Mouse (Mus musculus) limb, embryonic 11.5 days (tissue): Measurements from ENCODE around the gene Gm10100. TPM values are rescaled to one million over a fixed set of nuclear protein-coding genes. Genes with fewer than 3 reads are reported as not detected.
"Not testable (repeated sequence)": the region's sequence is repeated elsewhere in the genome, so short reads cannot be mapped to it uniquely, and the experiment has no call there.

Source experiments
- ATAC-seq: fragments of 200-750 bp; cut with Nextera tagmentation; 2 replicates; pipeline ENCODE4 v1.8.0; 2017; ENCODE audit warnings: low read depth; ENCODE audit not compliant: insufficient number of reproducible peaks, low FRiP score, low TSS enrichment
- DNase-seq: peaks from one replicate; pipeline ENCODE4 v3.0.0-alpha.2; 2015; ENCODE audit warnings: low spot score
- H3K27ac ChIP-seq: fragments of 300-500 bp; sonication (generic); replicated peaks from 2 replicates; pipeline ENCODE4 v1.5.1; 2014; ENCODE audit warnings: low read depth, mild to moderate bottlenecking, low read length
- H3K27me3 ChIP-seq: fragments of 300-500 bp; sonication (generic); 2 replicates; pipeline ENCODE4 v1.6.1; 2014; ENCODE audit warnings: mild to moderate bottlenecking, low read length, mixed read lengths; ENCODE audit not compliant: control insufficient read depth, insufficient read depth
- H3K36me3 ChIP-seq: fragments of 300-500 bp; sonication (generic); 2 replicates; pipeline ENCODE4 v1.6.1; 2014; ENCODE audit warnings: mild to moderate bottlenecking, low read length, moderate library complexity, mixed read lengths; ENCODE audit not compliant: control insufficient read depth, insufficient read depth
- H3K4me1 ChIP-seq: fragments of 300-500 bp; sonication (generic); 2 replicates; pipeline ENCODE4 v1.6.1; 2014; ENCODE audit warnings: low read length, mixed read lengths; ENCODE audit not compliant: control insufficient read depth, insufficient read depth
- H3K4me2 ChIP-seq: fragments of 300-500 bp; sonication (generic); 2 replicates; pipeline ENCODE4 v1.6.1; 2014; ENCODE audit warnings: low read depth, mild to moderate bottlenecking, moderate library complexity; ENCODE audit not compliant: severe bottlenecking
- H3K4me3 ChIP-seq: fragments of 300-500 bp; sonication (generic); 2 replicates; pipeline ENCODE4 v1.5.1; 2014; ENCODE audit warnings: low read depth, low read length
- H3K9ac ChIP-seq: fragments of 300-500 bp; sonication (generic); 2 replicates; pipeline ENCODE4 v1.6.1; 2014; ENCODE audit warnings: mild to moderate bottlenecking, low read length
- H3K9me3 ChIP-seq: fragments of 300-500 bp; sonication (generic); 2 replicates; pipeline ENCODE4 v1.6.1; 2016; ENCODE audit warnings: low read length; ENCODE audit not compliant: control insufficient read depth
- WGBS: fragments of 180-500 bp; shearing (Covaris S2); extraction: QIAGEN DNeasy Blood & Tissue Kit; methylation state at CpG from one replicate; pipeline ENCODE4 v1.1.7; 2014; 5-methylcytosine and 5-hydroxymethylcytosine counted together
- polyA plus RNA-seq: library from polyadenylated mRNA; unstranded; fragments of >200 nt; fragmentation: Nextera tagmentation; extraction: Ambion mirVana; gene quantifications from 2 replicates; pipeline ENCODE4 v1.2.1, GENCODE M21; 2014

The Gm10100 gene
- polyA plus RNA-seq, 1 experiment from 2014 or later = not detected

- no peaks in the 10 kb centered on the region for H3K4me1 ChIP-seq
- ATAC-seq = no peak
- no peaks in the 10 kb centered on the region for H3K36me3 ChIP-seq
- DNase-seq = no peak
- no peak overlapping the region for H3K4me3 ChIP-seq
- no peak overlapping the region for H3K9ac ChIP-seq
- H3K27me3 ChIP-seq = no peaks in the 10 kb centered on the region
- no peak overlapping the region for H3K4me2 ChIP-seq
- WGBS = 82% methylated on average over 1 of the region's 1 CpGs
- no peak overlapping the region for H3K27ac ChIP-seq
- H3K9me3 ChIP-seq = no peaks in the 10 kb centered on the region
These were observed 43.4 kb downstream of the Gm10100 start for GRCm38 (mm10) chr10:77769727-77770126.

- not testable (repeated sequence) for H3K36me3 ChIP-seq, H3K4me1 ChIP-seq, H3K4me2 ChIP-seq, H3K27ac ChIP-seq, H3K9ac ChIP-seq, H3K4me3 ChIP-seq, ATAC-seq, H3K27me3 ChIP-seq, H3K9me3 ChIP-seq, DNase-seq
- 83% methylated on average over 1 of the region's 1 CpGs for WGBS
These were observed 44.9 kb downstream of the Gm10100 start, which contains the start of gene Gm3238 for GRCm38 (mm10) chr10:77771225-77771624. Gene Gm3238 (minus strand): TSS chr10:77771325.

GRCm38 (mm10) chr10:77772142-77772541 is 45.9 kb downstream of the Gm10100 start:
- not testable (repeated sequence) for H3K27me3 ChIP-seq, H3K4me3 ChIP-seq, H3K27ac ChIP-seq, ATAC-seq, H3K36me3 ChIP-seq, DNase-seq, H3K9ac ChIP-seq, H3K4me2 ChIP-seq, H3K9me3 ChIP-seq, H3K4me1 ChIP-seq
- 100% methylated on average over 1 of the region's 3 CpGs for WGBS

Other genes starting within 250 kb of the Gm10100 start
- 43.4 and 43.8 TPM in 2 replicates for gene Fam207a, start 210.7 kb upstream of the Gm10100 start, polyA plus RNA-seq
- gene Itgb2, start 196.2 kb upstream of the Gm10100 start, polyA plus RNA-seq = 0.64 and 0.68 TPM in 2 replicates
- gene Pttg1ip, start 144.8 kb upstream of the Gm10100 start, polyA plus RNA-seq = 75.5 and 84.6 TPM in 2 replicates
- 340 and 351 TPM in 2 replicates for gene Sumo3, start 120.4 kb upstream of the Gm10100 start, polyA plus RNA-seq
- 2.3 TPM in 1 of 2 replicates, not detected in the other for gene Gm49325, start 120.3 kb upstream of the Gm10100 start, polyA plus RNA-seq
- 52.3 and 52.6 TPM in 2 replicates for gene Ube2g2, start 104.2 kb upstream of the Gm10100 start, polyA plus RNA-seq
- gene Tspear, start 39.9 kb upstream of the Gm10100 start, polyA plus RNA-seq = 0.45 and 0.84 TPM in 2 replicates
- gene Gm19402, start 35.7 kb upstream of the Gm10100 start, polyA plus RNA-seq = not detected in 2 replicates
- gene Gm9508, start 29.3 kb upstream of the Gm10100 start, polyA plus RNA-seq = not detected in 2 replicates
- gene Gm10272, start 19.9 kb upstream of the Gm10100 start, polyA plus RNA-seq = not detected in 2 replicates
- gene Gm10024, start 15.0 kb upstream of the Gm10100 start, polyA plus RNA-seq = not detected in 2 replicates
- gene Gm10142, start 10.7 kb upstream of the Gm10100 start, polyA plus RNA-seq = not detected in 2 replicates
- not detected in 2 replicates for gene Krtap12-1, start 5.9 kb upstream of the Gm10100 start, polyA plus RNA-seq
- gene Gm18596, start 16.2 kb downstream of the Gm10100 start, polyA plus RNA-seq = not detected in 2 replicates
- gene Gm9736, start 24.9 kb downstream of the Gm10100 start, polyA plus RNA-seq = not detected in 2 replicates
- gene Gm3233, start 33.2 kb downstream of the Gm10100 start, polyA plus RNA-seq = not detected in 2 replicates
- not detected in 2 replicates for gene Gm3238, start 44.8 kb downstream of the Gm10100 start, polyA plus RNA-seq
- not detected in 2 replicates for gene Gm7138, start 50.5 kb downstream of the Gm10100 start, polyA plus RNA-seq
- not detected in 2 replicates for gene Gm3250, start 56.1 kb downstream of the Gm10100 start, polyA plus RNA-seq
- not detected in 2 replicates for gene Gm7137, start 61.7 kb downstream of the Gm10100 start, polyA plus RNA-seq
- gene Gm9639, start 68.6 kb downstream of the Gm10100 start, polyA plus RNA-seq = not detected in 2 replicates
- not detected in 2 replicates for gene Gm19668, start 72.6 kb downstream of the Gm10100 start, polyA plus RNA-seq
- not detected in 2 replicates for gene Gm9507, start 85.4 kb downstream of the Gm10100 start, polyA plus RNA-seq
- gene Gm2696, start 88.2 kb downstream of the Gm10100 start, polyA plus RNA-seq = not detected in 2 replicates
- not detected in 2 replicates for gene Krtap10-4, start 100.6 kb downstream of the Gm10100 start, polyA plus RNA-seq
- not detected in 2 replicates for gene Krtap10-10, start 109.5 kb downstream of the Gm10100 start, polyA plus RNA-seq
- gene Gm36176, start 120.3 kb downstream of the Gm10100 start, polyA plus RNA-seq = not detected in 2 replicates
- not detected in 2 replicates for gene Gm10318, start 126.4 kb downstream of the Gm10100 start, polyA plus RNA-seq
- gene Gm3285, start 135.5 kb downstream of the Gm10100 start, polyA plus RNA-seq = not detected in 2 replicates
- 1.4 and 1.5 TPM in 2 replicates for gene Lrrc3, start 176.1 kb downstream of the Gm10100 start, polyA plus RNA-seq
- gene Trpm2, start 244.1 kb downstream of the Gm10100 start, polyA plus RNA-seq = 0.10 and 0.27 TPM in 2 replicates